ENCODE assay signal across 9 mouse cellular contexts in genomic region chr14:26376652-26377051, GRCm38 (mm10).
DNase-seq lines count a peak whose midpoint lies in the region; ATAC-seq and TF ChIP-seq lines count a peak whose summit lies in the region.
"Had no signal": no experiment of that assay in that cellular context is flagged by ENCODE, and none has a peak within 500 bp of the region (broad histone marks: within the 10 kb centered on the region; RNA-seq: fewer than 3 reads in every experiment).

No protein-coding gene starts in this region.

- WGBS in midbrain, embryonic 14.5 days: 5% methylated on average over 2 of the region's 2 CpGs
- WGBS in midbrain, embryonic 13.5 days: 8% methylated on average over 2 of the region's 2 CpGs
- 2% methylated on average over 2 of the region's 2 CpGs for WGBS in lung, embryonic 14.5 days

- no peak overlapping the region for H3K4me2 ChIP-seq in midbrain, embryonic 14.5 days (ENCODE audit: low read length)
- no peak overlapping the region for H3K4me2 ChIP-seq in midbrain, embryonic 13.5 days (replicated peaks)
- no peak overlapping the region for H3K4me2 ChIP-seq in lung, embryonic 14.5 days
- H3K4me2 ChIP-seq: stomach, embryonic 15.5 days had no signal

- no peaks in the 10 kb centered on the region for H3K36me3 ChIP-seq in midbrain, embryonic 14.5 days (ENCODE audit: control insufficient read depth, insufficient read depth, low read length)
- no peaks in the 10 kb centered on the region for H3K36me3 ChIP-seq in midbrain, embryonic 13.5 days
- no peaks in the 10 kb centered on the region for H3K36me3 ChIP-seq in lung, embryonic 14.5 days (ENCODE audit: insufficient read depth)
- H3K36me3 ChIP-seq: stomach, embryonic 15.5 days had no signal

- TF ChIP-seq CTCF in lung, embryonic 14.5 days (IDR thresholded peaks at IDR 0.05; ENCODE audit: low read depth): peak; percentile 90

- no peak for ATAC-seq in midbrain, embryonic 14.5 days (ENCODE audit: low FRiP score, low TSS enrichment)
- ATAC-seq in midbrain, embryonic 13.5 days: no peak
- ATAC-seq in erythroblast, adult 5-6 weeks (replicated peaks; ENCODE audit: low FRiP score, poor library complexity, severe bottlenecking): peak; percentile 60; the same call in 1 of the 2 replicates
- no peak for ATAC-seq in lung, embryonic 14.5 days (ENCODE audit: insufficient read depth)

- peak; percentile 85 for DNase-seq in midbrain, embryonic 14.5 days
- peak; percentile 62 for DNase-seq in adrenal gland, postnatal 25 days
- DNase-seq in kidney, postnatal 36 days: peak; percentile 62 to 87
- DNase-seq in lung, embryonic 14.5 days: peak; percentile 91
- DNase-seq in right cerebral cortex, postnatal 36 days (ENCODE audit: low spot score in 2 of 2): peak; percentile 5 to 15
- DNase-seq in yolk sac, embryonic 10.5 days (ENCODE audit: low spot score): peak; percentile 15

- H3K27me3 ChIP-seq in midbrain, embryonic 14.5 days (ENCODE audit: control insufficient read depth, insufficient read depth, low read length): no peaks in the 10 kb centered on the region
- H3K27me3 ChIP-seq in midbrain, embryonic 13.5 days: no peaks in the 10 kb centered on the region
- no peaks in the 10 kb centered on the region for H3K27me3 ChIP-seq in lung, embryonic 14.5 days (ENCODE audit: insufficient read depth, low read length)
- H3K27me3 ChIP-seq: stomach, embryonic 15.5 days had no signal

- no peak overlapping the region for H3K4me3 ChIP-seq in midbrain, embryonic 14.5 days (replicated peaks; ENCODE audit: low read depth, low read length)
- no peak overlapping the region for H3K4me3 ChIP-seq in midbrain, embryonic 13.5 days (replicated peaks)
- no peak overlapping the region for H3K4me3 ChIP-seq in lung, embryonic 14.5 days (ENCODE audit: low read depth, low read length)
- H3K4me3 ChIP-seq: stomach, embryonic 15.5 days had no signal

- H3K27ac ChIP-seq in midbrain, embryonic 14.5 days (replicated peaks; ENCODE audit: low read depth, low read length): no peak overlapping the region
- no peak overlapping the region for H3K27ac ChIP-seq in midbrain, embryonic 13.5 days
- H3K27ac ChIP-seq in lung, embryonic 14.5 days (ENCODE audit: low read depth): no peak overlapping the region
- H3K27ac ChIP-seq: stomach, embryonic 15.5 days had no signal

- H3K4me1 ChIP-seq in midbrain, embryonic 14.5 days (ENCODE audit: control insufficient read depth, insufficient read depth, low read length): no peaks in the 10 kb centered on the region
- no peaks in the 10 kb centered on the region for H3K4me1 ChIP-seq in midbrain, embryonic 13.5 days (replicated peaks)
- no peaks in the 10 kb centered on the region for H3K4me1 ChIP-seq in lung, embryonic 14.5 days (ENCODE audit: insufficient read depth)
- H3K4me1 ChIP-seq: stomach, embryonic 15.5 days had no signal

- H3K9ac ChIP-seq in midbrain, embryonic 14.5 days (replicated peaks; ENCODE audit: low read length): no peak overlapping the region
- H3K9ac ChIP-seq in midbrain, embryonic 13.5 days (replicated peaks): no peak overlapping the region
- no peak overlapping the region for H3K9ac ChIP-seq in lung, embryonic 14.5 days
- H3K9ac ChIP-seq: stomach, embryonic 15.5 days had no signal

- no peaks in the 10 kb centered on the region for H3K9me3 ChIP-seq in midbrain, embryonic 14.5 days (ENCODE audit: control insufficient read depth, low read length)
- no peaks in the 10 kb centered on the region for H3K9me3 ChIP-seq in midbrain, embryonic 13.5 days
- H3K9me3 ChIP-seq in lung, embryonic 14.5 days (ENCODE audit: low read depth, low read length): no peaks in the 10 kb centered on the region
- H3K9me3 ChIP-seq: stomach, embryonic 15.5 days had no signal

Comparison
In these comparisons a context has a peak if more than half of its experiments do, and no peak if none do; other contexts are left out.
1. DNase-seq: peak in every context shown above with its lines; median percentile 91 in lung, embryonic 14.5 days; 85 in midbrain, embryonic 14.5 days; 74 in kidney, postnatal 36 days; 62 in adrenal gland, postnatal 25 days; 15 in yolk sac, embryonic 10.5 days; 10 in right cerebral cortex, postnatal 36 days.